Mouse (Mus musculus): Measurements from ENCODE around the gene Atf7ip2. TPM values are rescaled to one million over a fixed set of nuclear protein-coding genes. Genes with fewer than 3 reads are reported as not detected.
"Not testable (repeated sequence)": the region's sequence is repeated elsewhere in the genome, so short reads cannot be mapped to it uniquely, and the experiment has no call there.

The Atf7ip2 gene
- not detected for total RNA-seq (2022)

GRCm38 (mm10) chr16:10192679-10193506, at the start of gene Atf7ip2:
Atf7ip2 (plus strand) TSS chr16:10192712.
- peak; percentile 52 to 57 for DNase-seq (ENCODE audit: low spot score in 2 of 2)

- no peak for DNase-seq (ENCODE audit: low spot score in 2 of 2)
Measured at GRCm38 (mm10) chr16:10143166-10143565, 49.3 kb upstream of the Atf7ip2 start.

GRCm38 (mm10) chr16:10147401-10147800, 45.1 kb upstream of the Atf7ip2 start:
- no peak for DNase-seq (ENCODE audit: low spot score in 2 of 2)

GRCm38 (mm10) chr16:10169123-10169905, 23.2 kb upstream of the Atf7ip2 start:
- DNase-seq (ENCODE audit: low spot score in 2 of 2), result no peak

GRCm38 (mm10) chr16:10170005-10170404, 22.5 kb upstream of the Atf7ip2 start, which contains the start of gene Rpl39l:
Rpl39l (plus strand) TSS chr16:10170226.
- DNase-seq (ENCODE audit: low spot score in 2 of 2), result no peak

GRCm38 (mm10) chr16:10171276-10171675, 21.2 kb upstream of the Atf7ip2 start:
- DNase-seq (ENCODE audit: low spot score in 2 of 2), result no peak

- DNase-seq (ENCODE audit: low spot score in 2 of 2), result no peak
Measured at GRCm38 (mm10) chr16:10172179-10172820, 20.2 kb upstream of the Atf7ip2 start.

GRCm38 (mm10) chr16:10187461-10187860, 5.1 kb upstream of the Atf7ip2 start:
- DNase-seq (ENCODE audit: low spot score in 2 of 2), result not testable (repeated sequence)

GRCm38 (mm10) chr16:10208777-10209176, 16.3 kb downstream of the Atf7ip2 start:
- DNase-seq (ENCODE audit: low spot score in 2 of 2), result no peak

GRCm38 (mm10) chr16:10216366-10216765, 23.9 kb downstream of the Atf7ip2 start:
- DNase-seq (ENCODE audit: low spot score in 2 of 2), result not testable (repeated sequence)

GRCm38 (mm10) chr16:10217020-10217419, 24.5 kb downstream of the Atf7ip2 start:
- DNase-seq (ENCODE audit: low spot score in 2 of 2), result not testable (repeated sequence)

- DNase-seq (ENCODE audit: low spot score in 2 of 2), result no peak
Measured at GRCm38 (mm10) chr16:10227361-10227760, 34.8 kb downstream of the Atf7ip2 start.

GRCm38 (mm10) chr16:10236601-10237000, 44.1 kb downstream of the Atf7ip2 start:
- DNase-seq (ENCODE audit: low spot score in 2 of 2), result no peak

GRCm38 (mm10) chr16:10253993-10254392, 61.5 kb downstream of the Atf7ip2 start:
- DNase-seq (ENCODE audit: low spot score in 2 of 2), result no peak

GRCm38 (mm10) chr16:10272256-10272655, 79.7 kb downstream of the Atf7ip2 start:
- no peak for DNase-seq (ENCODE audit: low spot score in 2 of 2)

- no peak for DNase-seq (ENCODE audit: low spot score in 2 of 2)
Measured at GRCm38 (mm10) chr16:10274465-10274864, 82.0 kb downstream of the Atf7ip2 start.

GRCm38 (mm10) chr16:10276778-10277177, 84.3 kb downstream of the Atf7ip2 start:
- DNase-seq (ENCODE audit: low spot score in 2 of 2), result not testable (repeated sequence)

GRCm38 (mm10) chr16:10280286-10280951, 87.9 kb downstream of the Atf7ip2 start:
- peak; percentile 54 to 57 for DNase-seq (ENCODE audit: low spot score in 2 of 2)

GRCm38 (mm10) chr16:10281890-10282289, 89.4 kb downstream of the Atf7ip2 start:
- DNase-seq (ENCODE audit: low spot score in 2 of 2), result no peak

GRCm38 (mm10) chr16:10286513-10287268, 94.2 kb downstream of the Atf7ip2 start:
- DNase-seq (ENCODE audit: low spot score in 2 of 2), result no peak
